Mouse (Mus musculus) midbrain, embryonic 14.5 days (tissue): ENCODE results near the gene Bcar3. TPM values are rescaled to one million over a fixed set of nuclear protein-coding genes. Genes with fewer than 3 reads are reported as not detected.

Experiments
- ATAC-seq: fragments of 200-750 bp; cut with Nextera tagmentation; 2 replicates; pipeline ENCODE4 v1.8.0; 2017; ENCODE audit warnings: moderate number of reproducible peaks, moderate library complexity; ENCODE audit not compliant: low FRiP score, low TSS enrichment
- DNase-seq: peaks from one replicate; pipeline ENCODE4 v3.0.0-alpha.2; 2015
- H3K27ac ChIP-seq: fragments of 300-500 bp; sonication (generic); replicated peaks from 2 replicates; pipeline ENCODE4 v1.5.1; 2014; ENCODE audit warnings: mild to moderate bottlenecking, low read depth, low read length, moderate library complexity
- H3K27me3 ChIP-seq: fragments of 300-500 bp; sonication (generic); 2 replicates; pipeline ENCODE4 v1.6.1; 2014; ENCODE audit warnings: low read length, control low read depth, mixed read lengths; ENCODE audit not compliant: control insufficient read depth, insufficient read depth
- H3K36me3 ChIP-seq: fragments of 300-500 bp; sonication (generic); 2 replicates; pipeline ENCODE4 v1.6.1; 2014; ENCODE audit warnings: low read length, control low read depth; ENCODE audit not compliant: control insufficient read depth, insufficient read depth
- H3K4me1 ChIP-seq: fragments of 300-500 bp; sonication (generic); 2 replicates; pipeline ENCODE4 v1.6.1; 2014; ENCODE audit warnings: mild to moderate bottlenecking, antibody characterized with exemption, low read length, control low read depth; ENCODE audit not compliant: control insufficient read depth, insufficient read depth
- H3K4me2 ChIP-seq: fragments of 300-500 bp; sonication (generic); 2 replicates; pipeline ENCODE4 v1.6.1; 2014; ENCODE audit warnings: mild to moderate bottlenecking, low read length, moderate library complexity
- H3K4me3 ChIP-seq: fragments of 300-500 bp; sonication (generic); replicated peaks from 2 replicates; pipeline ENCODE4 v1.5.1; 2014; ENCODE audit warnings: low read depth, low read length
- H3K9ac ChIP-seq: fragments of 300-500 bp; sonication (generic); replicated peaks from 2 replicates; pipeline ENCODE4 v1.6.1; 2014; ENCODE audit warnings: mild to moderate bottlenecking, low read length, moderate library complexity
- H3K9me3 ChIP-seq: fragments of 300-500 bp; sonication (generic); 2 replicates; pipeline ENCODE4 v1.6.1; 2016; ENCODE audit warnings: low read length, control low read depth, mixed read lengths; ENCODE audit not compliant: control insufficient read depth
- WGBS: fragments of 180-500 bp; shearing (Covaris S2); extraction: QIAGEN DNeasy Blood & Tissue Kit; methylation state at CpG from one replicate; pipeline ENCODE4 v1.1.7; 2014; 5-methylcytosine and 5-hydroxymethylcytosine counted together
- polyA plus RNA-seq: library from polyadenylated mRNA; unstranded; fragments of >200 nt; fragmentation: Nextera tagmentation; extraction: Ambion mirVana; gene quantifications from 2 replicates; pipeline ENCODE4 v1.2.1, GENCODE M21; 2014

The Bcar3 gene
- polyA plus RNA-seq, 1 experiment from 2014 or later = 6.4 TPM

DNA sequence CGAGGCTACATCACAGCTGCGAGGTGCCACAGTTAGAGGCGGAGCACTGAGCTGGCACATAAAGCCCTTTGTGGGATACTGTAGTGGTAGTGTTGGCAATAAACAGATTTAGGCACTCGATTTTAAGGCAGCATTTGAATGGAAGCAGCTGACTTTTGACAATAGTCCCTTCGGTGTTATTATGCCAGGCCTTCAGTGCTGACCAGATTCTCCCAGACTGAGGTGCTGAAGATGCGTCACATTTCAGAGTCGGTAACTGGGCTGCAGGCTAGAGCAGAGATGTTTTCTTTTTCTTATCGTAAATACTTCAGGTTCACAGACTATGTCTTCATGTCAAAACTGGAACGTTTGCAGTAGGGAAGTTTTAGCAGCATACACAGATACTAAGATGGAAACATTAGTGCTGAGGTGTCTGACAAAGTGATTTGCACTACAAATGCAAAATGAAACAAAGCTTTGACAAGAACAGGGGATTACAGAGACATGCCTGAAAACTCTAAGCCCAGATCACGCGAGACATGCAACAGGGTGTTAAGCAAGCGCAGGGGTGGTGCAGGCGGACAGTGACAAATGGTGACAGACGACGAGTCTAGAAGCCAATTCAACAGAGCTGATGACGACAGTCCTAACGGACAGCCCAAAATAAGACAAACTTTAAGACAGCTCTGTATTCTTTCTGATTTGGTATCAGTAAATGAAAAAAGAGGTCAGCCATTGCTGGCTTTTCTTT lies 246.2 kb downstream of the Bcar3 start:
- Histone ChIP-seq H3K9ac (no peak overlapping the region), H3K27ac (no peak overlapping the region), H3K27me3 (no peaks in the 10 kb centered on the region), H3K9me3 (no peaks in the 10 kb centered on the region), H3K4me2 (no peak overlapping the region), H3K36me3 (peaks cover 78% of the 10 kb centered on the region), H3K4me1 (no peaks in the 10 kb centered on the region), H3K4me3 (no peak overlapping the region)
- DNase-seq (no peak), ATAC-seq (no peak)
- WGBS = 80% methylated on average over 17 of the region's 17 CpGs

DNA sequence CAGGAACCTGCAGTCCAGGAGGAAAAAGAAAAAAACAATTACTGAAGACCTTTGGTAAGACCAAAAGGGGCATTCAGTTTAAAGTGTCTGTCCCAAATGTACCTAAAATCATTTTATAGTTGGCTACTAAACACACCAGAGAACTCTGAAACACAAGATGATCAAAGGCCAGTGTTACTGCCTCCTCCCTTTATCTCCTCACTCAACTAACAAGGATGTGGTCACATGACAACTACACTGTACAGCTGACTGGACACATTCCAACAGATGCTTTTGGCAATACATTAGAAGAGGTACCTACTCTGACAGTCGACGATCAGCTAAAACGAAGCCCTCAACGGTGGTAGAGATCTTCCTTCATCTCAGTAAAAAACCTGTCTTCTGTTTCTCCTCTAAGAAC lies 247.0 kb downstream of the Bcar3 start:
- ATAC-seq = no peak
- Histone ChIP-seq H3K9ac (no peak overlapping the region), H3K36me3 (peaks cover 83% of the 10 kb centered on the region), H3K9me3 (no peaks in the 10 kb centered on the region), H3K4me1 (no peaks in the 10 kb centered on the region), H3K27me3 (no peaks in the 10 kb centered on the region), H3K4me3 (no peak overlapping the region), H3K4me2 (no peak overlapping the region), H3K27ac (no peak overlapping the region)
- 96% methylated on average over 4 of the region's 4 CpGs for WGBS
- no peak for DNase-seq

DNA sequence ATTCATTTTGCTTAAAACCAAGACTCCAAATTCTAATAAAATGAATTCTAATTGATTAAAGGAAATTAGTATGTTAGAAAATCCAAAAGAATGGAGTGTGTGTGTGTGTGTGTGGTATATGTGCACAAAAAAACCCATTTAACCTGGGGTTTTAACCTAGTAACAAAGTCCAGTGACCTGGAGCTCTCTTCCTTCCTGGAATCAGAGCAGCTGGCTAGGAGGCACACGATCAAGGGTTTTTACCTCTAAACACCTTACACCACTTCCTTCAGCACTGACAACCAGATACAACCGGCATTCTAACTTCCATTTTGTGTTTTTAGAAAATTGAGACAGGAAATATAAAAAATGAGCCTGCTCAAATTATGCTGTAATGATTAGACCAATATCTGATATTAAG lies 251.4 kb downstream of the Bcar3 start:
- H3K9me3 ChIP-seq = no peaks in the 10 kb centered on the region
- no peak overlapping the region for H3K27ac ChIP-seq
- DNase-seq (no peak), ATAC-seq (no peak)
- H3K4me3 ChIP-seq = no peak overlapping the region
- H3K9ac ChIP-seq = no peak overlapping the region
- 92% methylated on average over 2 of the region's 2 CpGs for WGBS
- no peaks in the 10 kb centered on the region for H3K27me3 ChIP-seq
- no peaks in the 10 kb centered on the region for H3K4me1 ChIP-seq
- H3K4me2 ChIP-seq = no peak overlapping the region
- H3K36me3 ChIP-seq = peaks cover 85% of the 10 kb centered on the region

DNA sequence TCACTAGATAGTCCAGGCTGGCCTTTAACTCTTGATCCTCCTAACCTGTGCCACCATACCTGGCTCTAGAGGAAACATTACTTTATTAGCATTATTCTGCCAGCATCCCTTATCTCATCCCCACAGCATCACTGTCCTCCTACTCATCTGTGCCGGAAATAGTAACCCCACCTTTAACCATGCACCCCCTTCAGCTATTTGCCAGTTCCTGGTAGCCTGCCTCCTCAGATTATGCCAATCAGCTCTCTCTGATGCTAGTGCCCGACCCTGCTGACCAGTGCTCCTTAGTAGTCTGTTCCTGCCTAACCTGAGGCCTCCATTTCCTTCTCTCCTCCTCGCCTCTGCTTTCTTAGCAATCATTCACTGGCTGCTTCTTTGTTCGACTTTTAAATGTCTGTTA lies 253.5 kb downstream of the Bcar3 start:
- H3K9me3 ChIP-seq = no peaks in the 10 kb centered on the region
- peaks cover 68% of the 10 kb centered on the region for H3K36me3 ChIP-seq

DNA sequence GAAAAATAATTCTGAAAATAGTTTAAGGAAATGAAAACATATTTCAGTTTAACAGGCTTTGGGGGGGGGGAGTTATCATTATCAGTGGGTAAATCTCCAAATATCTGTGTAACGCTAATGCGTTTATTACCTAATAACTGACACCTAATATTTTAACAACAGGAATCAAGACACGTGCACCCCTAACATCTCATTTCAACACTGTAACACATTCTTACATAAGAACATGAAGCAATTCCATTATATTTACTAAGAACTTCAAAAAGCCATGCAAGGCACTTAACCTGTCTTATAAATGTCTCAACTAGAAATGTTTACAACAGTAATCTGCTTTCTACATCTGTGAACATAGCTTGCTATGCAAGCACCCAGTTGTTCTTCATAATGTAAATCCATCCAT lies 257.2 kb downstream of the Bcar3 start:
- DNase-seq (no peak), ATAC-seq (no peak)
- Histone ChIP-seq H3K4me2 (no peak overlapping the region), H3K4me3 (no peak overlapping the region), H3K36me3 (peaks cover 37% of the 10 kb centered on the region), H3K9ac (no peak overlapping the region), H3K4me1 (no peaks in the 10 kb centered on the region), H3K27me3 (no peaks in the 10 kb centered on the region), H3K9me3 (no peaks in the 10 kb centered on the region), H3K27ac (no peak overlapping the region)
- WGBS = 98% methylated on average over 3 of the region's 3 CpGs

More for the DNA sequence above, 253.5 kb downstream of the Bcar3 start:
- no peak overlapping the region for H3K27ac ChIP-seq
- no peak overlapping the region for H3K4me2 ChIP-seq
- ATAC-seq = no peak
- no peak for DNase-seq
- WGBS = 87% methylated on average over 4 of the region's 4 CpGs
- H3K27me3 ChIP-seq = no peaks in the 10 kb centered on the region
- H3K4me3 ChIP-seq = no peak overlapping the region
- H3K4me1 ChIP-seq = no peaks in the 10 kb centered on the region
- no peak overlapping the region for H3K9ac ChIP-seq

DNA sequence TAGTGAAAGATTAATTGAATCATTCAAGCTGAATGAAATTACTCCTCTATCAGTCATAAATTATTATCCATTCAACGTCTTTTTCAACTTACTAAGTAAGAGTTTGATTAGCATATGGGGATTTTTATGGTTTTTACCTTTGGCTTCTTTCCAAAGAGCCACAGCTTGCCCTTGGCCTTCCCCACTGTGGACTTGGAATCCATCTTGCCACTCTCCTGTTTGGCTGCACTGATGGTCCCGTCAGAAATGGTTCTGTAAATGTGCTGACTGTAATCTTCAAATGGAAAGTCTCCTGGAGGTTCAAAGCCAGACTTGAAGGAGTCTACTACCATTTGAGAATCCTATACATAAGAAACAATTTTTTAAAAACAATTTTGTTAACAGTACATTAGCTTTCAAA lies 263.8 kb downstream of the Bcar3 start:
- H3K9me3 ChIP-seq = no peaks in the 10 kb centered on the region
- H3K9ac ChIP-seq = no peak overlapping the region
- no peaks in the 10 kb centered on the region for H3K4me1 ChIP-seq
- no peaks in the 10 kb centered on the region for H3K27me3 ChIP-seq
- 73% methylated on average over 2 of the region's 2 CpGs for WGBS
- no peak overlapping the region for H3K4me3 ChIP-seq
- ATAC-seq (no peak), DNase-seq (no peak)
- H3K27ac ChIP-seq = no peak overlapping the region
- no peak overlapping the region for H3K4me2 ChIP-seq
- H3K36me3 ChIP-seq = peaks cover 32% of the 10 kb centered on the region

DNA sequence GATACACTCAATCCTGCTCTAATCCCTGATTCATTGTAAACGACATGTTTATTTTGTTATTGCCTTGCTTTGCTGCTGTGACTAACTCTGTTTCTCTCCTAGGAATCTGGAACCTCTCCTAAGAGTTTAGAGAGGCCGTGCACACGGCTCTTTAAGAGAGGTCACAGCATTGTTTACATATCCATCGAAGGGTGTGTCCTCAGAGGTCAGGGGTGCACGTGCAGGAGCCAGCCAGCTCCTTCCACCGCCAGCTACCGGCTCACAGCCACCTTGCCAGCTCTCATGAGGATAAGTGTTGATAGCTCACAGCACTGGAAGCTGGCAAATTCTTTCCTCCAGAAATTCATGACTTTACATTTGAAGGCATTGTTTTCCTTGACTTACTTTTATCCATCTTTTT lies 271.3 kb downstream of the Bcar3 start:
- H3K4me2 ChIP-seq = no peak overlapping the region
- ATAC-seq = no peak
- no peak for DNase-seq

DNA sequence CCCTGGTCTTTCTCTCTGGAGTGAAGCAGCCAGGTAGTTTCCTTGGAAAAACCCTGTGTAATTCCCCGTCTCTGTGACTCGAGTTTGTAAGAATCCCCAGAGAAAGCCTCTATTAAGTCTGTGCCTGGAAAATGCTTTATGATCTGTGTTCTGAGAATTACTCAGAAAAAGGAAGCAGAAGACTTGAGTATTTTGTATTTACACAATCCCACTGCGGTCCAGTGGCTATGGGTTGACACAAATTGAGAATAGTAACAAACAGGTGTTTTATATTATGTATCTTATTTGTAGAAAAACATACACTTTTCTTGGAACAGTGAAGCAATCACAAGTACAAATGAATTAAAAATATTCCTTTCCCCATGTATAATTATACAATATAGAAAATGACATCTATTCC lies 272.2 kb downstream of the Bcar3 start:
- ATAC-seq (no peak), DNase-seq (no peak)
- Histone ChIP-seq H3K4me2 (no peak overlapping the region), H3K9me3 (no peaks in the 10 kb centered on the region), H3K27ac (no peak overlapping the region), H3K36me3 (peaks cover 31% of the 10 kb centered on the region), H3K4me3 (no peak overlapping the region), H3K4me1 (no peaks in the 10 kb centered on the region), H3K27me3 (no peaks in the 10 kb centered on the region), H3K9ac (no peak overlapping the region)
- WGBS = 78% methylated on average over 3 of the region's 3 CpGs

More for the DNA sequence above, 271.3 kb downstream of the Bcar3 start:
- Histone ChIP-seq H3K27me3 (no peaks in the 10 kb centered on the region), H3K27ac (no peak overlapping the region), H3K36me3 (peaks cover 35% of the 10 kb centered on the region), H3K4me3 (no peak overlapping the region), H3K4me1 (no peaks in the 10 kb centered on the region), H3K9me3 (no peaks in the 10 kb centered on the region), H3K9ac (no peak overlapping the region)
- whole genome bisulfite sequencing = 61% methylated on average over 7 of the region's 7 CpGs

DNA sequence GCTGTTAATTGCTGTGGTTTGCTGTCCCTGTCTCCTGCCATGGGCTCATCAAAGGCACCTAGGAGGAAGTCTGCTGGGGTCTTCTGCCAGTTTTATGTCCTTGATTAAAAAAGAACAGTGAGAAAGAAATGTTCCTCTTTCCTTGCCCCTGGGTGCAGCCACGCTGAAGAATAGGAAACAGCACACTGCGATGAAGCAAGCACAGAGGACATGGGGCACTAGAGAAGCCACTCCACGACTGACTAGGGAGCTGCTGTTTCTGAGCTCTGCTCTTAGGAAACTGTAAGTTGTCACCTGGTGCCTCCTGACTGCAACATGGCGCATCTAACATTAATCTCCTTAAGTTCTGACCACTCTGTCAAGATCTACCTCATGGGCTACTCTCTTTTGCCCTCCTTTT lies 272.6 kb downstream of the Bcar3 start:
- no peak overlapping the region for H3K27ac ChIP-seq
- no peaks in the 10 kb centered on the region for H3K27me3 ChIP-seq
- H3K4me1 ChIP-seq = 0 out of 2 replicates have a peak, but pooled peaks cover 2% of the 10 kb centered on the region
- ATAC-seq = no peak
- H3K9ac ChIP-seq = no peak overlapping the region
- 81% methylated on average over 4 of the region's 4 CpGs for WGBS
- peaks cover 27% of the 10 kb centered on the region for H3K36me3 ChIP-seq
- H3K9me3 ChIP-seq = no peaks in the 10 kb centered on the region
- no peak overlapping the region for H3K4me2 ChIP-seq
- no peak for DNase-seq
- H3K4me3 ChIP-seq = no peak overlapping the region
